Mouse (Mus musculus) cerebellum, postnatal 10 days (tissue): Measurements from ENCODE around the gene Cyren.

ENCODE experiments used
- DNase-seq, 2 experiments: peaks; one replicate each; pipeline ENCODE4 v3.0.0; 2021; ENCODE audit warnings: mixed read lengths in 2 of 2

The Cyren gene

GRCm38 (mm10) chr6:34896168-34896780, 18.4 kb upstream of the Cyren start:
- DNase-seq: no peak

- DNase-seq: no peak
These were observed 17.7 kb upstream of the Cyren start for GRCm38 (mm10) chr6:34895569-34895968.

GRCm38 (mm10) chr6:34889185-34889584, 11.3 kb upstream of the Cyren start:
- DNase-seq: no peak

DNA sequence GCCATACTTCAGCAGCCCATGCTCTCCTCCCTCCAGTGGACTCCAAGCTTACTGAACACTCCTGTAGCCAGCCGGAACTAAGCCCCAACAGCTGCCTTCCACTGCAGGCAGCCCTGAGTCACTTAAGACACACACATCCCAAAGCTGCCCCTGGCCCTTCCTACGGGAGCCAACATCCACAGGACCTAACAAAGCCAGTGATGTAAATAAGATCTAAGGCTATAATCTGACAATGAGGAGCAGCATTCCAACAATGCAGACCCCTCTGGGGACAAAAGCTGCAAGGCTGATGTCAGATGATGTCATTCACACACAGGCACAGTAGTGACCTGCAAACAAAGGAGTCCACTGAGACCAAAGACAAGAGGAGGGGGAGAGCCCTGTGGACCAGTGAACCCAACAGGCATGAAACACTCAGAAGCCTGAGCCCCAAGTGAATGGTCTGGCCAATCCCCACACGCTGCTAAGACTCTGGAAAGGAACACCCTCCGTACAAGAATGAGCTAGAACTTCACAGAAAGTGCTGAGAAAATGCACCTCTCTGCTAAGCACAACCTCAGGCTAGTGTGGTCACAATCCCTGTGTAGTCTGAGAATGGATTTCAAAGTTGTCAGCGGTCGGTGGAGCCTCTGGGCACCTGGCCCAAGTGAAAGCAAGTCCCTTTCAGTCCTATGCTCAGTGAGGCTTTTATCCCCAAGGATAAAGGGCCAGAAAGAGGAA, 9.4 kb upstream of the Cyren start:
- DNase-seq: no peak

GRCm38 (mm10) chr6:34884724-34885123, 6.9 kb upstream of the Cyren start:
- no peak for DNase-seq

DNA sequence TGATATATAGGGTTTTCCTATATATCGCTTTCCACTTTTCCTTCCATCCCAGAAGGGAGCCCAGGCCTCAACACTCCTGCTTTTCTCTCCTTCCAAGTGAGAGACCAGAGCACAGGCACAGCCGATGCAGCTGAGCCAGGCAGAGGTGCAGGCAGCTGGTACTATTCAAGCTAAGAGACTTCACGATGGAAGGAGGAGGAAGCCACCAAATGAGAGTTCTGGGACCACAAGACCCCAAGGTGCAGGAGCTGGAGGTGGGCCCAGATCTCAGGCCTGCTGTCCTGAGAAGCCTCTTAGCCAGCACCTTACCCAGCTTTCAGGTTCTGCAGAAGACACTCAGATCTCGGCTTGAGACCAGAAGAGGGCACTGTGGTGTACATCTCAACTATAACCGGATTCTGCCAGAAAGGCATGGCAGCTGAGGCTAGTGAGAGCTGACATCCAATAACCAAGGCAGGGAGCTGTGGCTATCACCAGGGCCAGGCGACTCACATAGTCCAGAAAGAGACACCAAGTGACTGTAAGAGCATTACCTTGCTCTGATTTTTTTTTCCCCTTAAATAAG, 2.1 kb upstream of the Cyren start:
- DNase-seq: peak; percentile 72 to 75

DNA sequence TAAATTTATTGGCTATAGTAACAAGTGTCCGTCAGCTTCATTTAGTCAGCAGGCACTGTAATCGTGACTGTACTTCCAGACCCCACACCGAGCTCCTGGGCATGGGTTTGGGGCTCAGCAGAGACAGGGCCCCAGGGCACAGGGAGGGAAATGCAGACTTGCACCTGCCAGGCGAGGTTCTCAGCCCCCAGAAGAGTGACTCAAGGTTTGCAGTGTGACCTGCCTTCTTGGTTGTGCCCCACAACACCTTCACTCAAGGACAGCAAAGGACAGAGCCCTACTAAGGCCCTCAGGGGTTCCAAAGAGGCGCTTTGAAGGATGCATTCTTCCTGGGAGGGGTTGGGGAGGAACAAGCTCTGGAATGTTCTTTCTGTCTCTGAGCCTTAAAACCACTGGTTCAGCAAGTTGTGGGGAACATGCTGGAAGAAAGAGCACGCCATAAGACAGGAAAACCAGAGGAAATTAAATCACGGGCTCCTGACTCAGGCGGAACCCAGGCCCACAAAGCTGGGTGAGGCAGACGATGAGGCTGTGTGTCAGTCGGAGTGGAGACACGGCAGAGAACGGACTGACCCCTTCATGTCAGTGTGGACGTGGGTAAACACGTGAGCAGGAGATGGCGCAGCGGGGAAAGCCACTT, 1.4 kb upstream of the Cyren start:
- no peak for DNase-seq

GRCm38 (mm10) chr6:34876835-34877156, 1.1 kb downstream of the Cyren start:
- no peak for DNase-seq

- DNase-seq: peak in 1 of 2 experiments; percentile 24
These were observed 1.7 kb downstream of the Cyren start for GRCm38 (mm10) chr6:34875966-34876834.

DNA sequence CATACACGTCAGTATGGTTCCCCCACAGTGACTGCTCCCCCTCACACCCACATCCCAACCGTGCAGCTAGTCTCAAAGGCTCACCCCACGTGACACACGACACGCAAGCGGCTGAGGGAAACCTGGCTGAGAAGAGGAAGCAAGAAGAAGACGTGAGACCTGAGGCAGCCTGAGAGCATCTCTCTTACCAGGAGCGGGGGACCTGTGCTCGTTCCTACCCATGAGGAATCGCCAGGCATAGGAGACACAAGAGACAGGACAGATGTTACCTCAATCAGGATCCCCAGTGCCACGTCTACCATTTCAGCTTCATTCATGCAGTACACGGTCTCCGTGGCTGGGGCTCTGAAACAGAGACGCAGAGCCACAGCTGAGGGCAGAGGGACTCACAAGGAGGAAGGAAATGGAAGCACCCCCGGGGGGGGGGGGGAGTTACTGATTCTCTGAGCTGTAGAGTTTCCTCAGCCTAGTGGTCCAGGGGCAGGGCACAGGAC, 2.5 kb downstream of the Cyren start:
- no peak for DNase-seq

DNA sequence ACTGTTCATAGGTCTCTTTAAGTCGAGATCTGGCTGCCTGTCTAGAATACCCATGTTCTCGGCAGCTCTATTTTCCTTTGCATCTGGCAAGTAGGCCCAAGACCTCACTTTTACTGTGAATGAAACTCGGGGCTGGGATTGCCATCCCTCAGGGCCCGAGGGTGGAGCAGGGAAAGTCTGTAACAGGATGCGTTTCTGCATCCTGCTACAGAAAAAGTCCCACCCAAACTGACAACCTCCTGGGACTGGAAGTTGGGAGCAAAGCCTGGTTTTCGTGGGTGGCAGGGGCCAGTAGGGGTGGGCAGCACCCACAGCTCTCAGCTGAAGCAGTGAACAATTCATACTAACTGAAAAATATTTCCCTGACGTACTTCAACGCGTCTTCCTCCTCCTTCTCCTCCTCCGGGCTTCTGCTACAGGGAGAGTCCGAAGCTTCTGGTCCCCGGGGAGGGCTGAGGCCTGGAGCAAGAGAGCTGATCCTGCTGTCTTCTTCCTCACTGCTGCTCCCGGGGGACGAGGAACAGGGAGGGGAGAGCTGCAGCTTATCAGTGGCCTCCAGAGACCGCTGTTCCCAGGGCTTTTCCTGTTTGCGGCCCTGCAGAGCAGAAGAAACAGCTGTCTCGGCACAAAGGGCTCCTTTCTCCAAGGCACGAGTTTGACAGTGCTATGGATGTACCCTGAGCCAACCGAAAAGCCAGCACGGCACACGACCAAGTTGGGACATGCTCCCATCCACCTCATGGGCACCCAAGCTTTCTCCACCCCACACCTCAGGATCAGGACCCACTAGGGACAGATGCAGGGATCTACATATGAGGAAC, 3.5 kb downstream of the Cyren start:
- DNase-seq: peak in 1 of 2 experiments; percentile 31

- DNase-seq: no peak
These were observed 5.0 kb downstream of the Cyren start for GRCm38 (mm10) chr6:34872871-34873270.

GRCm38 (mm10) chr6:34871929-34872328, 5.9 kb downstream of the Cyren start:
- no peak for DNase-seq

GRCm38 (mm10) chr6:34870724-34871123, 7.1 kb downstream of the Cyren start:
- no peak for DNase-seq

GRCm38 (mm10) chr6:34870136-34870535, 7.7 kb downstream of the Cyren start:
- no peak for DNase-seq

DNA sequence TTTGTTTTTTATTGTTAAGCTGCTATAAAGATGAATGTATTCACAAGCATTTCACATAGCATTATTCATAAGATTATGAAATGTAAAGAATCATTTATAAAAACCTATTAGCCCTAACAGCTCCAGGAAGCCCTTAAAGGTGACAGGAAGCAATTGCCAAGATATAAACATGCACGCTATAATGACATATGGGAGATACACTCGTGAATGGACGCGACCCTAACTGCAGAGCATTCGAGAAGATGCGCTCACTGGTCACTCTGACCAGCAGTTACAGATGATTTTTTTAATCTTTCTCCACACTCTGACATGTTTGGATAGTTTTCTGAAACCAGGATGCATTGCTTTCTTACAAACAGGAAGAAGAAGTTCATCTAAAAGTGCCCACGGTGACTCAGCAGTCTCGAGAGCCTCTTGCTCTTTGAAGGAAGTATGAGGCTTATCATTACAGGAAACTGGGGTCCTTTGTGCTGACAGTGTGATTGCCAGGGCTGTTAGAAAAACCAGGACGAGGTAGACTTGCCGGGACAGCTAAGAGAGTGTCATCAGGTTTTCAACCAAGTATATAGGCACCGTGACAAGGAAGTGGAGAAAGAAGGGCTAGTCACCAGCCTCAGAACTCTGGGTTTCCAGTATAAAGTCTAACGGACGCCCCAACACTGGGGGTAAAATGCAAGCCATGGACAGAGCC, 8.5 kb downstream of the Cyren start:
- no peak for DNase-seq

- DNase-seq: no peak
These were observed 9.2 kb downstream of the Cyren start for GRCm38 (mm10) chr6:34868507-34869217.

- DNase-seq: no peak
These were observed 9.9 kb downstream of the Cyren start for GRCm38 (mm10) chr6:34867995-34868350.

DNA sequence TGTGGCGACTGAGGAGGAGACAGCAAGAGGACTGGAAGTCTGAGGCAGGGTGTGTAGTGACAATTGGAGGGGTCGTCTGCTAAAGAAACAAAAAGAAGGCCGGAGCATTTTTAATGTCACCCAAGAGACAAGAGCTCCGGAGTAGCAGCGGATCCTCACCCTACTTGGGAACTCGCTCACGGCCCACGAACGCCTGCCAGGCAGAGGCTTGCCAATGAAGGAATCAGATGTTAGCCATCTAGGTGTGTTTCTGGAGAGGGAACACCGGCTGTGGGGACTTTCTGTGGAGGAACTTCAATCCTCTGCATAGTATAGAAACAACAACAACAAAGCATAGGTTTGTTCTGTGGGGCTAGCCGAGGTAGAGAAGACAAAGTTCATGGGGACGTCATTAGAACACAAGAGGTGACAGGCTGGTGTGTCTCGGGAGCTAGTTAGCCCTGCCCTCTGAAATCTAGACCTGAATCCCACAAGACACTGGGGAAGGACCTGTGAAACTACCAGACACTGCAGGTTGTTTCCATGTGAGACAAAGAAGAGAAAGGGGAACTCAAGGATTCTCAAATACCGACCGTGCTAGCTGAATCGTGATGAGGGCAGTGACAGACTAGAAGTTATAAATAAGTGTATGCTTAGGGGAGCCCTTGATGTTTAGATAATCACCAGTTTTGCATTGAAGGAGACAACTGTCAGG, 10.4 kb downstream of the Cyren start:
- no peak for DNase-seq

DNA sequence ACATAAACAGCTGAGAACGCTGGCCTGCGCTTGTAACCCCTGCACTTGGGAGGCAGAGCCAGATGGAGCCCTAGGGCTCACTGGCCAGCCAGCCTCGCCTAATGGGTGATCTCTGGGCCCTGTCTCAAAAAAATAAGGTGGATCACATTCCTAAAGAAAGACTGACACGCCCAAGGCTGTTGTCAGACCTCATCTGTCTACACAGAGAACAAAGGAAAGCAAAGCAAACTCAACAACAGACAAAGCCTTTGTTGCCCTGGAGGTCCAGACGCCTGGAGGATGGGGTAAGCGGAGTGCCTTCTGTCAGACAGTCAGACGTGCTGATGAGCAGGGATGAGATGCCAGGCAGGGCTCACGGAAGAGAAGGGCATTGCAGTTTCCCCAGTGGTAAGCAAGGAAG, 11.1 kb downstream of the Cyren start:
- DNase-seq: no peak
